Mouse (Mus musculus): ENCODE data around the gene Rbbp9.
"Not testable (repeated sequence)": the region's sequence is repeated elsewhere in the genome, so short reads cannot be mapped to it uniquely, and the experiment has no call there.

Gene Rbbp9

DNA sequence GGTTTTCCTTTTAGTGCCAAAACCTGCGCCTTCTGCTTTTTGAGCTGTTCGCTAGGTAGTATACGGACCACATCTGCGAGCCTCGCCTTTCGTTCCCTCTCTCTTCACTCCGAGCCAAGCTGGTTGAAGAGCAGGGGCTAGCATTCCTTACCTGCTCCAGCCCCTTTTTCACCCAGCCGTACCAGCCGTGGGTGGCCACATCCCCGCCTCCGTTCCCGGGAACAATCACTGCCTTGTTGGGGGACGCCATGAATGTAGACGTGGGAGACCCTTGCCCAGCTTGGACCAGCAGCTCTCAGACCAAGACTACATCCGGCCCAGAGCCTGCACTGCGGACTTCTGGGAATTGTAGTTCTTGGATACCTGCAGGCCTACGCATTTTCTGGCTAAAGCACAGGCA is at the start of gene Rbbp9:
Gene Rbbp9, minus strand, starts transcription at position 341 of the 400 bp plus-strand sequence.
- DNase-seq (ENCODE audit: low spot score in 2 of 2) = peak; percentile 44

DNA sequence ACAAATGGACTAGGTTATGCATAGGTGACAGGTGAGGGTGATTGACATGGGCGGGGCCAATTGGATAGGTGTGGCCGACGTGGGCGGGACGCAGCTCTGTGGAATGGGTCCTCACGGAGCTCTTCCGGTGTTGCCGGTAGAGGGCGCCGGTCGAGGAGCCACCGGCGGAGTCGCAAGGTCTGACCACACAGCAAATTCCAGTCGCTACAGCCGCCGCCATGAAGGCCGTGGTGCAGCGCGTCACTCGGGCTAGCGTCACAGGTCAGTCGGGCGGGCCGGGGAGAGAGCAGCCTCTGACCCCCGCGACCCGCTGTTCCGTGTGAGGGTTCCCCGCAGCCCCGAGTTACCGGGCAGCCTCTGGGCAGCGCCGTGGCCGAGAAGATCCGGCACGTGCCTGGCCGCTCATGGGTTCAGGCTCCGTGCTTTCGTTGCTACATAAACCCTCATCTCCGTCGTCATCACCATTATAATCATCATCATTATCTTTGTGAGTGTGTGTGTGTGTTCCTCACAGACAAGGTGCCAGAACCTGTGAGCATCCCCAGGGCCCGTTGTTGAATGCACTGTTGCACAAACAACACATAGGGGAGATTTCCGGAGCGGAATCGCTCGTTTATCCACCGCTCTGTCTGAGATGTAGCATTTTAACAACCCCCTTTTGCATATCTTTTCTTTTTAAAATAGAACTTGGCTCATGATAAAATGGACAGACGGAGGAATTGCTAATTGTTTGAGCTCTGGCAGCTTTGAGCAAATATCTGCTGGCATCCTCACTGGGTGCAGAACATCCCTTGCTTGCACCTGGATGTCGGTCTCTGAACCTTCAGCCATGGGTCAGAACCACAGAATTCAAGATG is 49.4 kb upstream of the Rbbp9 start, which contains the start of gene Dtd1:
Gene Dtd1, plus strand, starts transcription at position 67 of the 857 bp plus-strand sequence.
- DNase-seq (ENCODE audit: low spot score in 2 of 2) = peak; percentile 80 to 82

DNA sequence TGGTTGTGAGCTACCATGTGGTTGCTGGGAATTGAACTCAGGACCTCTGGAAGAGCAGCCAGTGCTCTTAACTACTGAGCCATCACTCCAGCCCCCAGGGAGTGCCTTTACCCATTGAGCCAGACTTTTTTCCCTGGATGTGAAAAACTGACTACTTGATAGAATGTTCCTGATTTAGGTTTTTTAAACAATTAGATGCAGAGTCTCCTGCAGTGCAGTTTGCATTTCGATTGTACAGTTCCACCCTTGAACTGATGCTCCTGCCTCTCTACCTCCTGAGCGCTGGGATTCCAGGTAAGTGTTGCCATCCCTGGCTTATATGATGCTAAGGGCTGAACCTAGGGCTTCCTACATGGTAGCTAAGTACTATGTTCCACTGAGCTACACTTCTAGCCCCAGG is 47.3 kb upstream of the Rbbp9 start:
- no peak for DNase-seq (ENCODE audit: low spot score in 2 of 2)

DNA sequence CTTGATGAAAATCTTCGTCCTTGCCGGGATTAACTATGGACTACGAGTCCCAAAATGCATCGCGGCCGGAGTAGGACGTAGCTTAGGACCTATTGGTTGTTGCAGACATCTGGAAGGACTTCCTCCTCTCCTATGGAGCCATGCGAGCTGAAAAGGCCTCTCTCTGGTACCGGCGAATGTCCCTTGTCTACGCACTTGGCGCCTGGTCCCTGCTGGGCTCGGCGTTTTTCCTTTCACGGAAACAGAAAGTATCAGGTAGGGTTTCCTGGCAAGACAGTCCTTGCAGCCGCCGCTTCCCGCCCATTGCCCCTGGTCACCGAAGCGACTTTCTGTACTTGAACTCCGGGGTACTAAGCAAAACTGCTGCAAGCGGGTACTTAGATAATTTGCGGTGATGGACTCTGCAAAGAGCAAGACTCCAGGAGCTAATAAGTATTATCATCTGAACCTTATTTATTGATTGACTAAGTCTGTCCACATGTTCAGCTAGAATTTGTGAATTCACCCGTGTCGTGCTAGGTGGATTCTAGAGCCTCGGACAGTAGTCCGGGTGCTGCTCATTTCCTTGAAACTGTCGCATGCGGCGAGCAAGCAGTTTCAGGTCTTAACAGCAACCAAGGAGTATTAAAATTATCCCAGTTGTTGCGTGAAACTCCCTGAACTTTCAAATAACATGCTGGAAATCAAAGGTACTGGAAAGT is 43.4 kb upstream of the Rbbp9 start, which contains the start of gene Smim26:
Gene Smim26, plus strand, starts transcription at position 104 of the 701 bp plus-strand sequence.
- DNase-seq (ENCODE audit: low spot score in 2 of 2) = peak; percentile 58 to 71

DNA sequence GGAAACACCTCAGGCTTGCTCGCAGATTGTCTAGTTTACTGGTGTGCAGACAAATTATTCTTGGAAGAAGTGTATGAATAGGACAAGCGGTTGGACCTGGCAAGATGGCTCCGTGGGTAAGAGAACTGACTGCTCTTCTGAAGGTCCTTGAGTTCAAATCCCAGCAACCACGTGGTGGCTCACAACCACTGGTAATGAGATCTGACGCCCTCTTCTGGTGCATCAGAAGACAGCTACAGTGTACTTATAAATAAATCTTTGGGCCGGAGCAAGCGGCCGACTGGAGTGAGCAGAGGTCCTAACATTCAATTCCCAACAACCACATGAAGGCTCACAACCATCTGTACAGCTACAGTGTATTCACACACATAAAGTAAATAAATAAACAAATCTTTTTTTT is 42.4 kb upstream of the Rbbp9 start:
- not testable (repeated sequence) for DNase-seq (ENCODE audit: low spot score in 2 of 2)

DNA sequence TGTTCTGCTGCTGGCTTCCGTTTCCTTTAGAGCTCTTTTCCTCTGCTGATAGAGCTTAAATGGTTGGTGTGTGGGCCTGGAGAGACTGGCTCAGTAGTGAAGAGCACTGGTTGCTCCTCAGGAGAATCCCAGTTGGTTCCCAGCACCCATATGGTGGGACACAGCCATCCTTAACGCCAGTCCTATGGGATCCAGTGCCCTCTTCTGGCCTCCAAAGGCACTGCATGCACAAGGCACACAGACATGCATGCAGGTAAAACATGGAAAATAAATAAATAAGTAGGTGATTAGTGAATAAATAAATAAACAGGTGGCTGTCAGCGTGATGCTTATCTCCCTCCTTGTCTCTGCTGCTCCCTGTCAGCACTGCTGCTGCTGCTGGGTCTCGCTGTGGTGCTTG is 38.1 kb upstream of the Rbbp9 start:
- DNase-seq (ENCODE audit: low spot score in 2 of 2) = no peak

DNA sequence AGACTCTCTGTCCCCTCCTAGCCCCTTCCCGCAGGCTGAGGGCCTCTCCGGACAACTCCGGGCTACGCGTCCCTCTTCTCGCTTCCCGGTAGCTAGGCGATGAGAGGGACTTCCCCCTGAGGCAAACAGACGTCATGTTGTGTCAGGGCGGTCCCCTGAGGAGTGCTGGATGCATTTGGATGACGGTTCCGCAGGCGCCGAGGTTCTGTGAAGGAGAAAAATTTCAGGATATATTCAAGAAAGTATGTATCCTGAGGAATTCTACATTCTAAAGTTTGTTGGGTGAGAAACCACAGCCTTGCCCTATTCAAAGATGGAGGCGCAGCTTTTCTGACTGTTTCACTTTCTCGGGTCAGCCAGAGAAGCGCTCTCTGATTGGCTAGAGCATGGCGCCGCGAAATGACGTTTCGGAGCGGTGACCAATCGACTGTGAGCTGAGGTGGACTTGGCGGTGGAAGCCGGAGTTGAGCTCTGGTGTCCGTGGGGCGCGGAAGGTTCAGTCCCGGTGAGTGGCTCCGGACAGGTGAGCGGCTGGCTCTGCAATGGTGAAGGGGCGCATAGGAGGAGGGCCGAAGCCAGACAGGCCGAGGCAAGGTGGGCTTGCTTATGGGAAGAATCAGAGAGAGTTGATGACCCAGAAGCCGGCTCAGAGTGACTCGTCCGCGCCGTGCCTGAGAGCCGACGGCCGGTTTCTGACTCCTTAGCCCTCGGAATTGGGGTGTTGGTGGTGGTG is 5.3 kb upstream of the Rbbp9 start, which contains the start of gene Sec23b:
Gene Sec23b, plus strand, starts transcription at position 410 of the 733 bp plus-strand sequence.
- DNase-seq (ENCODE audit: low spot score in 2 of 2) = peak; percentile 95 to 96

DNA sequence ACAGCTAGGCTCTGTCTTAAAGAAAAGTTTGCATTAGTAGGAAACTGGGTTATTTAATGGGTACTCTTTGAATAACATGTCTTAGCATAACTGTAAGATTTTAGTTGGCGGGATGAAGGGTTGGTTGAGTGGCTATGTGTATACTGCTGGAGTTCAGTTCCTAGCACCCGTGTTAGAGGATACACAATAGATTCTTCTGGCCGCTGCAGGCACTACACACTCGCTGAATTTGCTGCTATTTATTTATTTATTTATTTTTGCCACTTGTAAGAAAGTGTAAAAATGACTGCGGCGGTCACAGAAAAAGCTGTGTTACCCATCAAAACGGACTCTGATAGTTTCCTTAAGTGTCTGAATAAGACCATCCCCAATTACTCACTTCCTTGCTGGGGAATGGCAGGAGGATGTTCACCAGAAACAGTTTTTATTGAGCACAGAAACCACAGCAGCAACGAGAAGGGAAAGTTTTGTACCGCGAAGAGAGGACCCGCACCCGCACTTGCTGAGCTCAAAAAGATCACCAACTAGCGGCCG is 4.7 kb upstream of the Rbbp9 start:
- DNase-seq (ENCODE audit: low spot score in 2 of 2) = no peak

DNA sequence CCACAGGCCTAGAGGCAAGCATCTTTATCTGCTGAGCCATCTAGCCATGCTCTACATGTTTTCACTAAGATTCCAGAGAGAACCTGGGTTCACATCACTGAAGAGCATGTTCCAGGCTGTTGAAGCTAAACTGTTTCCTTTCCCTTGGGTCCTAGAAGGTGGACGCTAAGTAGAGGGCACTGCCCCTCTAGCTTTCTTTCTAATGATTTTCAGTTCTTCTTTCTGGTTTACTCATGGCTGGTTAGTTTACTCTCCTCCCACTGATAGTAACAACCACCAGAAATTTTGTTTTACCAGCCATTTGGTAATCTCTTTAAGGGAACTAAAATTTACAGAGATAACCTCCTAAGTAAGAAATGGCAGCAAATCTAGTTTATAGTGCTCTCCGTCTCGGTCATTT is 3.2 kb upstream of the Rbbp9 start:
- DNase-seq (ENCODE audit: low spot score in 2 of 2) = no peak

DNA sequence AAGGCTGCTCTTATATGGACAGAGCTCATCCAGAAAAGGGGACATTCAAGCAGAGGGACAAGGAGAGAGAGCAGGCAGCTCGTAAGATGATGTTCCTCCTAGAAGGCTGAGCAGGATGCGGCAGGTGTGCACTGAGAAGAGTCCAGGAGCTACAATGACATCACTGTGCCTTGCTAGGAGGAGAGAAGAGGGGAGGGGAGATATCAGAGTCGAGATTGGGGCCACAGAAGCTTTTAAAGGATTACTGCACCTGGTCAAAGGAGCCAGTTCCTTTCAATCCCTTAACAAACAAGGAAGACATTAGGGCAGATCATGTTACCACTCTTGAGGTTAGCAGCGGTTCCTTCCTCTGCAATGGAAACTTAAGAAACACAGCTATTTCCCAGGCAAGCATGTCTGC is 3.1 kb downstream of the Rbbp9 start:
- DNase-seq (ENCODE audit: low spot score in 2 of 2) = no peak

DNA sequence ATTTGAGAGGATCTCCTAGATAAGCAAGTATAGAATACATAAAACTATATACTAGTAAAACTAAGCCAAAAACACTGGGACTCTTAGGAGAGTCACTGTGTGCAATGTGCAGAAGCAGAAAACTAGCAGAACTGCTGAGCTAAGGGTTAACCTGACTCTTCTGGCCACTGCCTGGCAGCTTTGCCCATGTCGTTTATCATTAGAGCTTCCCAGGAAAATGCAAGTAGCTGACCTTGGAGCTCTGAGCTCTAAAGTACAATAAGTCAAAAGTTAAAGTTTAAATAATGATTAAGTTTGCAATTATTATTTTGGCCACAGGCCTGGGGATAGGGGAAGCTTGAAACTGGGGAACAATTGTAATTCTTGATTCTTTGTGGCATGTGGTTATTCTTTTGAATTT is 5.2 kb downstream of the Rbbp9 start:
- no peak for DNase-seq (ENCODE audit: low spot score in 2 of 2)

DNA sequence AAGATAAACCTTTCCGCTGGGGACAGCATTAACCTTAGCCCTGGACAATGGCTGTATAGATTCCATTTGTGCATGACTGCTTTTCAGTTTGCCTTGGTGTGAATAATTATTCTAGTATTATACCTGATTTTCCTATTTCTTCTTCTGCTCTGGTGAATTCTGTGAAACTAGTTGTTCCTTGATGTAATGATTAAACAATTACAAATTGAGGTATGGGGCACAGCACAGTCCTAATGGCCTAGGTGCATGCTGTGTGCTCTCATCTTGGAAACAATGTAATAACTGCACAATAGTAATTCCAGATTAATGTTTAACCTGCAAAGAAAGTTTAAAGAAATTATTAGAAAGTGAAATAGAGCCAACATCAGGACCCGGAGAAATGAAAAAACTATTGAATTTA is 5.6 kb downstream of the Rbbp9 start:
- no peak for DNase-seq (ENCODE audit: low spot score in 2 of 2)

DNA sequence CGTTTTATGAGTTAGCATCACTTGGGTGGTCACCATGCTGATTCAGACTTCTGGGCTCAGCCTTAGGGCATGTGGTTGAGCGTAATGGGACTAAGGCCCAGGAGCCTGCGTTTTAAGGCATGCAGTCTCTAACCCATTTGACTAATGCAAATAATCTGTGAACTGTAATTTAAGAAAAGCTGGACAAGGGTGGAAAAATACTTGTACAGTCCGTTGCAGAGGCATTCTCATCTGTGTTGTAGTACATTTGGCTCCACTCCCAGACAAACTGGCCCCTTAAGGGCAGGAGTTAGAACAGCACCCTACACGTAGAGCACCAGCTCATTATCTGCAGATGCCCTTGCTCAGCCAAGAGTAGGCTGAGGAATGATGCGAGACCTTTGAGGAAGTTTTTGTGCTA is 6.0 kb downstream of the Rbbp9 start:
- no peak for DNase-seq (ENCODE audit: low spot score in 2 of 2)

DNA sequence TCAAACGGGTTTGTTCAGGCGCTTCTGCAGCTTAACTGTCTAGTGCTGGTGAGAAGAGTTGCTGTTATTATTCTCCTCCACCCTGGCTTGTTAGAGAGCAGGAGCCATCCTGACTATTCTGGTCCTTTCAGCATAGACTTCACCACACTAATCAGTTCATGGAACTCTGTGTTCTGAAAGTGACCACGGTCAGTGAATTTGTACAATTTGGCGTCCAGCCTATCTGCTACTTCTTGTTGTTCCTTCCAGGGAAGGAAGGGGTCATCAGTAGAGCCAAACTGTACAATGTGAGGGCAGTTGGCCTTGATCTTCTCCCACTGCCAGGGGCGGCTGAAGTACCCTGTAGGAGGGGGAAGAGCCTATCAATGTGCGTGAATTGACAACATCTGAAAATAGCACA is 7.0 kb downstream of the Rbbp9 start:
- DNase-seq (ENCODE audit: low spot score in 2 of 2) = no peak

DNA sequence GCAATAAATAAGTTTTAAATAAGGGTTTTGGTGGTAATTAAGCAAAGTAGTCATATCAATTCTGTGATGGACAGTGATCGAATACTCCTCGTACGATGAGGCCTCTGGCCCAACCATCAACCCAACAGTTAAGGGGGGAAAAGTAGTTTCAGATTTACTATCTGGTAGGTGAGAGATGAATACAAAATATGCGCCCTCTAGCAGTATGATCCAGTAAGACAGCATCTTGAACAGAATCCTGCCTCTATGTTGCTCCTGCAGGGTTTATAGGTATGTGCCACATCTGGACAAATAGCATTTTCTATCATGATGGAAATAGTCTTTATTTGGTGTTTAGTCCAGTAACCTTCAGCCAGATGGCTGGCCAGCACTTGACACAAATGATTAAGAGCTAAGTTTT is 9.4 kb downstream of the Rbbp9 start:
- no peak for DNase-seq (ENCODE audit: low spot score in 2 of 2)

DNA sequence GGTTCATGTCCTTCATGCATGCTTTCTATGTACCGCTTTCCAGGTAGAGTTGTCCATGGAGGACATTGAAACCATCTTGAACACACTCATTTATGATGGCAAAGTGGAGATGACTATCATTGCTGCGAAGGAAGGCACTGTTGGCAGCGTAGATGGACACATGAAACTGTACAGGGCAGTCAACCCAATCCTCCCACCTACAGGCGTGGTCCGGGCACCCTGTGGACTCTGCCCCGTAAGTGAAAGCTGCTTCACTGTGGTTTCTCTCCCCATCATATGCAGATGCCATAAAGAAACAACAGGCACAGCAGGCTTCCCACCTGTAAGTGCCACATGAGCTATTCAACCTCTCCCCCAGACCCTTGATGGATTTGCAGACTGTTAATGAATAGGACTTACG is 13.5 kb downstream of the Rbbp9 start:
- DNase-seq (ENCODE audit: low spot score in 2 of 2) = no peak

DNA sequence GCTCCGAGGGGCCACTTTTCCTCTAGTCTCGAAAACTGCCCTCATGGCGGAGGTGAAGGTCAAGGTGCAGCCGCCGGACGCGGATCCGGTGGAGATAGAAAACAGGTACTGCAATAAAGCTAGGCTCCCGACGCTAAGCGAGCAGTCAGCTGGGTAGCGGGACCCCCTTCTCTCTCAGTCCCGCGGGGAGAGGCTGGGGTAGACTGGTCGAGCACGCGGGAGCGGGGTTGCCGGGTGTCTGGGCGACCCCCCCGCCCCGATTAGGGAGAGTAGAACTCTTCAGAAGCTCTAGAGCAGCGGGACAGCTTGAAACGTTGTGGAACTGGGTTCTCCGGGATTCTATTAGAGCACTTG is 22.9 kb downstream of the Rbbp9 start:
- DNase-seq (ENCODE audit: low spot score in 2 of 2) = no peak

DNA sequence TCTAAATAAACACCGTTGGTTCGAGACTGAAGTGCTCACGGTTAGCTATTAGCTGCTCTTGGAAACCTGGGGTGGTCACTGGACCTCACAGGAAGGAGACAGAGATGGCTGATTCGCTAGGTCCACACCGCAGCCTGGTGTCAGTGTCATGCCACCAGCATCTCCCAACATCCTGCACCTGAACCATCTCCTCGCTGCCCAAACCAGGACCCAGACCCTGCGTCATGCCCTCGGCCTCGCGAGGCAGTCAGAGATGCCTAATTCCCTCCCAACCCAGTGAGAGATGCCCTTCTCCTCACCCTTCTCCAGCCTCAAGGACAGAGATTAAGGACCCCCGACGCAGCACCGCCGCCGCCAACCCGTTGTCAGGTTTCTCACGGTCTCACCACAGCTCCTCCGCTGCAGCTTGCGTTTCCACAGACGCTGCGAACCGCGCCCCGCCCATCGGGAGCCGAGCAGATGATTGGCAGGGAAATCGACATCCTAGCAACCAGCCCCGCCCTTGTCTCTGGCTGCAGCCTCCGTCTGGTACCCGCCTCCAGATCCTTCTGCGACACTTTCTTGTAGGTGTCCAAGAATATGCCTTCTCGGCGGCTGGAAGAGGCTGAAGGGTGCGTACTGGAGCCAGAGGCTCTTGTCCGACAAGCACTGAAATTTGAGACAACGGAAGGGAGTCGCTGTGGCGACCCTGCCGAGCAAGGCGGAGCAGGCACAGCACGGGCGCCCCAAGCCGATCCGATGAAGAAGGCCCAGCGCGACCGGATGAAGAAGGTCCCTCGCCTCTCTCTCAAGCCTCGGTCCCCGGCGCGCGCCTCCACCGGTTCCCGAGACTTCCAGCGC is 23.5 kb downstream of the Rbbp9 start, which contains the start of the genes Dzank1 and Polr3f:
Gene Dzank1, minus strand, starts transcription at position 434 of the 840 bp plus-strand sequence.
Gene Polr3f, plus strand, starts transcription at position 738 of the 840 bp plus-strand sequence.
- peak; percentile 96 to 98 for DNase-seq (ENCODE audit: low spot score in 2 of 2)

DNA sequence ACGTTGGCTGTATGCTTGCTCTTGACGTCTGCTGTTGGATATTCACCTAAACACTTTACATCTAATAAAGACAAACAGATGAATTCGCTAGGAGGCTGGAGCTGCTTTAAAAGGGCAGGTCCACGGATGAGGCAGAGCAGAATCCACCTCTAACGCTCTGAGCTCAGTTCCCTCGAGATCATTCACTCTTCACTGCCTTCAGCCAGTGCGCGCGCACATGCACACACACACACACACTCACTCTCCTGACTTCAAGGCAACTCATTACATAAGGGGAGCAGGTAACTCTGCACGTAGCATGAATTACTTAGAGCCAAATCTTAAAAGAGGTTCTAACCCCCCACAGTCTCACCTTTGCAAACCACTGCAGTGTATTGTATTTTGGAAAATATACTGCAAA is 24.8 kb downstream of the Rbbp9 start:
- DNase-seq (ENCODE audit: low spot score in 2 of 2) = peak in 1 of 2 experiments; percentile 26

DNA sequence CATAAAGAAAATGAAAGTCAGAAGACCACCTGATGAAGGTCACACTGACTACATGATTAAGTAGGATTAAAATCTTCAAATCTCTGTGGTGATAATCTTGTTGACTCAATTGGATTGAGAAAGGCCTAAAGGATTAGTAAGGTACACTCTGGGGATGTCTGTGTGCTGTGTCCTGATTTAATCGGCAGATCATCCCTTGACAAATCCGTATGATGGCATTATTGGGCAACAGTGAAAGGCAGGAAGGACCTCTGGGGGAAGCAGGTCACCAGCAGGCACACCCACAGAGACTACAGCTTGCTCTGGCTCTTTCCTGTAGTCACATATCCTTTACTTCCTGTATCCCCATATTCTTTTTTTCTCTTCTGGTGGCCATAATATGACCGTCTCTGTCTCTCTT is 30.9 kb downstream of the Rbbp9 start:
- no peak for DNase-seq (ENCODE audit: low spot score in 2 of 2)

DNA sequence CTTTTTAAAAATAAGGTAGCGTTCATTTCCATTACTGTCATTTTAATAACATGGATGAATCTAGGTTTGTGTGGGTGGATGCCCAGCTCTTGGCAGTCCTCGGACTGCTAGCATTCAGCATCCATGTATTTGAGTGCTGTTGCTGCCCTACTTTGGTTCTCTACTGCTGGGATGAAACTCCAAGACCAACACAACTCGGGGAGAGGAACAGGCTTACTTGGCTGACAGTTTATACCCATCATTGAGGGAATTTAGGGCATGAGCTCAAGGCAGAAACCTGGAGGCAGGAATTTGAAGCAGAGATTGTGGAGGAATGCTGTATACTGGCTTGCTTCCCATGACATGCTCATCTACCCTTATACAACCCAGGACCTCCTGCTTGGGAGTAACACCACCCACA is 36.0 kb downstream of the Rbbp9 start:
- no peak for DNase-seq (ENCODE audit: low spot score in 2 of 2)
